Mouse (Mus musculus): ENCODE data around the gene Rps5.
"Not testable (repeated sequence)": the region's sequence is repeated elsewhere in the genome, so short reads cannot be mapped to it uniquely, and the experiment has no call there.

The Rps5 gene

GRCm38 (mm10) chr7:12927693-12928589, 5.9 kb downstream of the Rps5 start:
- DNase-seq: peak; percentile 38 to 58

- DNase-seq: no peak
Measured at GRCm38 (mm10) chr7:12933615-12934140, 11.6 kb downstream of the Rps5 start.

GRCm38 (mm10) chr7:12934808-12935207, 12.7 kb downstream of the Rps5 start:
- DNase-seq: no peak

GRCm38 (mm10) chr7:12937254-12937803, 15.2 kb downstream of the Rps5 start:
- DNase-seq: not testable (repeated sequence)

- DNase-seq: no peak
Measured at GRCm38 (mm10) chr7:12940599-12940998, 18.5 kb downstream of the Rps5 start.

GRCm38 (mm10) chr7:12943488-12943887, 21.4 kb downstream of the Rps5 start:
- peak in 1 of 2 experiments; percentile 36 for DNase-seq

GRCm38 (mm10) chr7:12949032-12949871, 27.2 kb downstream of the Rps5 start:
- DNase-seq: peak; percentile 95 to 96

GRCm38 (mm10) chr7:12949872-12950229, 27.8 kb downstream of the Rps5 start:
- no peak for DNase-seq

- no peak for DNase-seq
Measured at GRCm38 (mm10) chr7:12954896-12955295, 32.8 kb downstream of the Rps5 start.

GRCm38 (mm10) chr7:12957511-12957910, 35.4 kb downstream of the Rps5 start:
- DNase-seq: no peak

- no peak for DNase-seq
Measured at GRCm38 (mm10) chr7:12958948-12959347, 36.9 kb downstream of the Rps5 start.

- DNase-seq: no peak
Measured at GRCm38 (mm10) chr7:12959718-12960117, 37.6 kb downstream of the Rps5 start.

- DNase-seq: peak; percentile 61
Measured at GRCm38 (mm10) chr7:12961511-12962141, 39.5 kb downstream of the Rps5 start.

GRCm38 (mm10) chr7:12965678-12966091, 43.6 kb downstream of the Rps5 start, which contains the start of gene Zfp324:
TSS of gene Zfp324 (plus strand) at chr7:12965838.
- peak; percentile 93 to 94 for DNase-seq

GRCm38 (mm10) chr7:12966104-12966845, 44.2 kb downstream of the Rps5 start:
- DNase-seq: peak; percentile 71

- DNase-seq: no peak
Measured at GRCm38 (mm10) chr7:12970906-12971305, 48.8 kb downstream of the Rps5 start.

Data from lung, postnatal 4 days (tissue).